In genomic region chr10:128149592-128149991, GRCm38 (mm10) we compare ENCODE assay signal across 7 mouse cellular contexts. TPM values are rescaled to one million over a fixed set of nuclear protein-coding genes. Genes with fewer than 3 reads are reported as not detected.
A peak's percentile ranks its signal among the peaks of the same experiment; 100 is the strongest.
DNase-seq lines count a peak whose midpoint lies in the region; ATAC-seq and TF ChIP-seq lines count a peak whose summit lies in the region.

No protein-coding gene starts in this region.

- TF ChIP-seq CTCF in kidney, adult 2 months (conservative IDR thresholded peaks at IDR 0.05; ENCODE audit: insufficient read depth, insufficient read length, low read depth, low read length) = peak; percentile 59
- peak; percentile 73 for TF ChIP-seq CTCF in lung, postnatal 0 days (IDR thresholded peaks at IDR 0.05)

- peaks cover 11% of the 10 kb centered on the region; the same call in 1 of the 2 replicates for H3K4me1 ChIP-seq in kidney, adult 2 months (ENCODE audit: control insufficient read depth, insufficient read depth, low read length)
- peaks cover 15% of the 10 kb centered on the region; the same call in 1 of the 2 replicates for H3K4me1 ChIP-seq in lung, postnatal 0 days (ENCODE audit: insufficient read depth, low read depth, low read length)

- H3K9ac ChIP-seq in lung, postnatal 0 days (replicated peaks; ENCODE audit: low read depth) = no peak overlapping the region

- TF ChIP-seq EP300 in lung, postnatal 0 days (IDR thresholded peaks at IDR 0.05) = peak; percentile 87; the same call in 1 of the 2 replicates

- 14% methylated on average over 5 of the region's 5 CpGs for WGBS in kidney, adult 2 months
- 3% methylated on average over 4 of the region's 5 CpGs for WGBS in lung, postnatal 0 days

- ATAC-seq in lung, postnatal 0 days = peak; percentile 95

- H3K27me3 ChIP-seq in kidney, adult 2 months (replicated peaks; ENCODE audit: control insufficient read depth, insufficient read depth, low read length) = no peaks in the 10 kb centered on the region
- no peaks in the 10 kb centered on the region for H3K27me3 ChIP-seq in lung, postnatal 0 days (replicated peaks; ENCODE audit: insufficient read depth, low read length)

- no peaks in the 10 kb centered on the region for H3K36me3 ChIP-seq in kidney, adult 2 months (ENCODE audit: control insufficient read depth, insufficient read depth, low read length)
- H3K36me3 ChIP-seq in lung, postnatal 0 days (ENCODE audit: insufficient read depth, low read length) = 0 out of 2 replicates have a peak, but pooled peaks cover 3% of the 10 kb centered on the region

- no peak for TF ChIP-seq POLR2A in kidney, adult 2 months (IDR thresholded peaks at IDR 0.05; ENCODE audit: low read depth, low read length)

- peak overlapping the region; percentile 33 for H3K4me2 ChIP-seq in lung, postnatal 0 days (replicated peaks; ENCODE audit: low read depth, low read length)

- H3K9me3 ChIP-seq in lung, postnatal 0 days (ENCODE audit: low read length) = no peaks in the 10 kb centered on the region

- peak overlapping the region; percentile 24; the same call in 1 of the 2 replicates for H3K27ac ChIP-seq in kidney, adult 2 months (ENCODE audit: insufficient read depth, low read depth, low read length)
- H3K27ac ChIP-seq in lung, postnatal 0 days (ENCODE audit: low read length) = peak overlapping the region; percentile 82

- H3K4me3 ChIP-seq in kidney, adult 2 months (ENCODE audit: insufficient read depth, low read depth, low read length) = no peak overlapping the region
- H3K4me3 ChIP-seq in lung, postnatal 0 days (ENCODE audit: low read depth, low read length) = no peak overlapping the region

- peak; percentile 10 for DNase-seq in T-cell, adult 2 months (ENCODE audit: low spot score)
- peak; percentile 47 for DNase-seq in c-Kit-positive CD71-negative TER-119-negative erythroid progenitor cells, embryonic 14.5 days (ENCODE audit: low read depth)
- peak; percentile 64 to 85 for DNase-seq in gastrocnemius, postnatal 4 days (ENCODE audit: low spot score in 2 of 2)
- peak; percentile 94 for DNase-seq in kidney, adult 2 months
- DNase-seq in lung, postnatal 0 days (ENCODE audit: low spot score) = peak; percentile 98
- peak; percentile 56 for DNase-seq in spleen, adult 12 weeks (ENCODE audit: low spot score)
- no peak for DNase-seq in right cerebral cortex, postnatal 14 days

RNA-seq across cellular contexts. Expression of gene Rbms2, which starts 30.5 kb away (rescaled TPM):
- 10 to 100 TPM; 83.8 to 85.3 TPM for total RNA-seq in gastrocnemius, postnatal 4 days (2021)
- polyA plus RNA-seq in kidney, adult 2 months (2012; rRNA removed) = 69.0 and 70.1 TPM in 2 replicates
- polyA plus RNA-seq in lung, postnatal 0 days (2015; fragmentation: Nextera tagmentation; extraction: Ambion mirVana) = 26.4 and 28.3 TPM in 2 replicates

RNA-seq across cellular contexts. Expression of gene Gls2, which starts 44.7 kb away (rescaled TPM):
- 1 to 10 TPM; 1.5 to 2.1 TPM for total RNA-seq in gastrocnemius, postnatal 4 days (2021)
- 0.33 and 0.61 TPM in 2 replicates for polyA plus RNA-seq in kidney, adult 2 months (2012; rRNA removed)
- 0.82 and 0.92 TPM in 2 replicates for polyA plus RNA-seq in lung, postnatal 0 days (2015; fragmentation: Nextera tagmentation; extraction: Ambion mirVana)

RNA-seq across cellular contexts. Expression of gene Baz2a, which starts 58.2 kb away (rescaled TPM):
- total RNA-seq in gastrocnemius, postnatal 4 days (2021) = 10 to 100 TPM; 24.4 to 24.8 TPM
- 21.6 and 22.5 TPM in 2 replicates for polyA plus RNA-seq in kidney, adult 2 months (2012; rRNA removed)
- polyA plus RNA-seq in lung, postnatal 0 days (2015; fragmentation: Nextera tagmentation; extraction: Ambion mirVana) = 11.2 and 11.4 TPM in 2 replicates
